8 mouse cellular contexts compared by ENCODE assay signal in the genomic region with DNA sequence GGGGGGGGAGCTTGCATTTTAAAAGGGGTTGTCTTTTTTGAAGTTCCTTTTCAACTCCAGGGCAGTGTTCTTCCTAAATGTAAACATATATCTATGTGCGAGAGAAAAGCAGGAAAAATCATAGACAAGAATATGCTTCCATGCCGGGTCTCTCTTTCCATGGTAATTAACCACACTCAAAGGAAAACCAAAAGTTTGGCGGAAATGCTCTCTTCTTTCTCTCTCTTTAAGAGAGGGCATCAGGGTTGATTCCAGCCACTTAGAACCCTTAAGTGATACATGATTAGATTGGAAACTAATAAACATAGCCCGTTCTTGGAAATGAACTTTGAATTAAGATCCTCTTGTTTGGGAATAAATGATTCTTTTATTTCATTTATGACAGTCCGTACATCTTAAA.
DNase-seq lines count a peak whose midpoint lies in the region; ATAC-seq lines count a peak whose summit lies in the region.

No protein-coding gene starts in this region.

- no peak for ATAC-seq in heart, embryonic 16.5 days (replicated peaks; ENCODE audit: extremely low read depth, insufficient read depth, low FRiP score)
- no peak for ATAC-seq in hindbrain, embryonic 15.5 days (ENCODE audit: low FRiP score, low read depth)
- ATAC-seq in midbrain, embryonic 13.5 days: no peak
- ATAC-seq in monocyte, adult 5-6 weeks (replicated peaks; ENCODE audit: insufficient number of reproducible peaks, low FRiP score, low TSS enrichment, poor library complexity, severe bottlenecking): no peak

- no peaks in the 10 kb centered on the region for H3K36me3 ChIP-seq in heart, embryonic 16.5 days (ENCODE audit: control insufficient read depth, insufficient read depth)
- no peaks in the 10 kb centered on the region for H3K36me3 ChIP-seq in embryonic facial prominence, embryonic 10.5 days (replicated peaks)
- no peaks in the 10 kb centered on the region for H3K36me3 ChIP-seq in hindbrain, embryonic 15.5 days
- no peaks in the 10 kb centered on the region for H3K36me3 ChIP-seq in midbrain, embryonic 13.5 days

- H3K4me1 ChIP-seq in heart, embryonic 16.5 days (ENCODE audit: control insufficient read depth, insufficient read depth, low read length): peaks cover 22% of the 10 kb centered on the region
- H3K4me1 ChIP-seq in embryonic facial prominence, embryonic 10.5 days: peaks cover 26% of the 10 kb centered on the region
- peaks cover 43% of the 10 kb centered on the region for H3K4me1 ChIP-seq in hindbrain, embryonic 15.5 days (replicated peaks)
- H3K4me1 ChIP-seq in midbrain, embryonic 13.5 days (replicated peaks): peaks cover 39% of the 10 kb centered on the region

- H3K27me3 ChIP-seq in heart, embryonic 16.5 days (ENCODE audit: control insufficient read depth, insufficient read depth, low read length): no peaks in the 10 kb centered on the region
- H3K27me3 ChIP-seq in embryonic facial prominence, embryonic 10.5 days (replicated peaks; ENCODE audit: low read depth, poor library complexity, severe bottlenecking): peaks cover 47% of the 10 kb centered on the region
- no peaks in the 10 kb centered on the region for H3K27me3 ChIP-seq in hindbrain, embryonic 15.5 days
- H3K27me3 ChIP-seq in midbrain, embryonic 13.5 days: peaks cover 25% of the 10 kb centered on the region

- DNase-seq in heart, adult 8-10 months (ENCODE audit: low spot score): no peak
- DNase-seq in embryonic facial prominence, embryonic 10.5 days (ENCODE audit: low spot score): no peak
- DNase-seq in cerebellum, postnatal 14 days: no peak
- DNase-seq in layer of hippocampus, adult 8-10 months (ENCODE audit: low spot score in 2 of 2): no peak

- WGBS in heart, embryonic 16.5 days: 38% methylated on average over 5 of the region's 5 CpGs
- WGBS in embryonic facial prominence, embryonic 10.5 days: 22% methylated on average over 5 of the region's 5 CpGs
- WGBS in hindbrain, embryonic 15.5 days: 14% methylated on average over 5 of the region's 5 CpGs
- WGBS in midbrain, embryonic 13.5 days: 21% methylated on average over 5 of the region's 5 CpGs

- peak overlapping the region; percentile 65 for H3K4me2 ChIP-seq in heart, embryonic 16.5 days (ENCODE audit: low read depth, low read length)
- H3K4me2 ChIP-seq in hindbrain, embryonic 15.5 days: peak overlapping the region; percentile 83
- H3K4me2 ChIP-seq in midbrain, embryonic 13.5 days (replicated peaks): peak overlapping the region; percentile 81

- no peaks in the 10 kb centered on the region for H3K9me3 ChIP-seq in heart, embryonic 16.5 days (replicated peaks; ENCODE audit: control insufficient read depth, low read length)
- no peaks in the 10 kb centered on the region for H3K9me3 ChIP-seq in embryonic facial prominence, embryonic 10.5 days
- no peaks in the 10 kb centered on the region for H3K9me3 ChIP-seq in hindbrain, embryonic 15.5 days
- no peaks in the 10 kb centered on the region for H3K9me3 ChIP-seq in midbrain, embryonic 13.5 days

- peak overlapping the region; percentile 86 for H3K4me3 ChIP-seq in heart, embryonic 16.5 days (ENCODE audit: low read length)
- peak overlapping the region; percentile 83 for H3K4me3 ChIP-seq in embryonic facial prominence, embryonic 10.5 days
- H3K4me3 ChIP-seq in hindbrain, embryonic 15.5 days: peak overlapping the region; percentile 68
- H3K4me3 ChIP-seq in midbrain, embryonic 13.5 days (replicated peaks): peak overlapping the region; percentile 73; the same call in 1 of the 2 replicates

- peak overlapping the region; percentile 96 for H3K9ac ChIP-seq in heart, embryonic 16.5 days (ENCODE audit: low read length)
- peak overlapping the region; percentile 90; the same call in 1 of the 2 replicates for H3K9ac ChIP-seq in hindbrain, embryonic 15.5 days
- no peak overlapping the region for H3K9ac ChIP-seq in midbrain, embryonic 13.5 days (replicated peaks)

- peak overlapping the region; percentile 99 for H3K27ac ChIP-seq in heart, embryonic 16.5 days (ENCODE audit: low read length)
- no peak overlapping the region for H3K27ac ChIP-seq in embryonic facial prominence, embryonic 10.5 days (replicated peaks)
- peak overlapping the region; percentile 95 for H3K27ac ChIP-seq in hindbrain, embryonic 15.5 days (replicated peaks)
- H3K27ac ChIP-seq in midbrain, embryonic 13.5 days: no peak overlapping the region

Comparison
In these comparisons a context has a peak if more than half of its experiments do, and no peak if none do; other contexts are left out.
1. H3K27ac ChIP-seq: peak in heart, embryonic 16.5 days (single experiment) and hindbrain, embryonic 15.5 days (single experiment); none in embryonic facial prominence, embryonic 10.5 days (single experiment) and midbrain, embryonic 13.5 days (single experiment).
2. Peak in every context shown above with its lines, with median percentiles within 50 percentile points of each other: H3K4me2 ChIP-seq and H3K4me3 ChIP-seq.